Mouse (Mus musculus) olfactory bulb, adult 2 months (tissue): Measurements from ENCODE around the gene Tmem116.
A peak's percentile ranks its signal among the peaks of the same experiment; 100 is the strongest.

Experiments
- CTCF ChIP-seq: fragments of 200-500 bp; IDR thresholded peaks from 2 replicates; pipeline ENCODE4 v1.5.1; 2012; ENCODE audit warnings: low read depth, mild to moderate bottlenecking, low read length, moderate library complexity; ENCODE audit not compliant: insufficient read depth
- POLR2A ChIP-seq: fragments of 200-500 bp; IDR thresholded peaks from 2 replicates; pipeline ENCODE4 v1.6.1; 2012; ENCODE audit warnings: mild to moderate bottlenecking, low read depth, low read length, moderate library complexity; ENCODE audit not compliant: insufficient read depth

GRCm38 (mm10) chr5:121545793-121546529 lies 94.3 kb downstream of the Tmem116 start, which contains the start of gene Mapkapk5:
- no peak for TF ChIP-seq CTCF
- peak; percentile 61; the same call in 1 of the 2 replicates for TF ChIP-seq POLR2A
